Mouse (Mus musculus): ENCODE results near the gene Ripor3. TPM values are rescaled to one million over a fixed set of nuclear protein-coding genes. Genes with fewer than 3 reads are reported as not detected.

Ripor3 gene
- polyA plus RNA-seq, 1 experiment from 2014 or later: 0.58 TPM

GRCm38 (mm10) chr2:168037063-168037462 is 26.6 kb upstream of the Ripor3 start:
- 59% methylated on average over 3 of the region's 3 CpGs for WGBS

GRCm38 (mm10) chr2:168035907-168036306 is 25.5 kb upstream of the Ripor3 start:
- Histone ChIP-seq H3K27me3 (ENCODE audit: control insufficient read depth, insufficient read depth, low read depth, low read length) (no peaks in the 10 kb centered on the region), H3K4me3 (ENCODE audit: low read depth, low read length) (no peak overlapping the region), H3K9ac (ENCODE audit: low read depth, low read length) (no peak overlapping the region), H3K36me3 (ENCODE audit: control insufficient read depth, insufficient read depth, low read length) (no peaks in the 10 kb centered on the region), H3K4me1 (ENCODE audit: control insufficient read depth, insufficient read depth, low read length) (no peaks in the 10 kb centered on the region), H3K9me3 (replicated peaks; ENCODE audit: control insufficient read depth, low read length, poor library complexity, severe bottlenecking) (no peaks in the 10 kb centered on the region), H3K27ac (ENCODE audit: low read length) (no peak overlapping the region), H3K4me2 (ENCODE audit: low read length) (no peak overlapping the region)
- no peak for ATAC-seq
- WGBS: 80% methylated on average over 6 of the region's 6 CpGs

More at GRCm38 (mm10) chr2:168037063-168037462, 26.6 kb upstream of the Ripor3 start:
- H3K9ac ChIP-seq (ENCODE audit: low read depth, low read length): no peak overlapping the region
- H3K4me2 ChIP-seq (ENCODE audit: low read length): no peak overlapping the region
- no peak for ATAC-seq
- H3K4me3 ChIP-seq (ENCODE audit: low read depth, low read length): no peak overlapping the region
- H3K27ac ChIP-seq (ENCODE audit: low read length): no peak overlapping the region
- H3K9me3 ChIP-seq (replicated peaks; ENCODE audit: control insufficient read depth, low read length, poor library complexity, severe bottlenecking): no peaks in the 10 kb centered on the region
- H3K4me1 ChIP-seq (ENCODE audit: control insufficient read depth, insufficient read depth, low read length): no peaks in the 10 kb centered on the region
- no peaks in the 10 kb centered on the region for H3K36me3 ChIP-seq (ENCODE audit: control insufficient read depth, insufficient read depth, low read length)
- H3K27me3 ChIP-seq (ENCODE audit: control insufficient read depth, insufficient read depth, low read depth, low read length): no peaks in the 10 kb centered on the region

GRCm38 (mm10) chr2:168033905-168034304 is 23.5 kb upstream of the Ripor3 start:
- no peaks in the 10 kb centered on the region for H3K27me3 ChIP-seq (ENCODE audit: control insufficient read depth, insufficient read depth, low read depth, low read length)
- H3K4me2 ChIP-seq (ENCODE audit: low read length): no peak overlapping the region
- H3K9ac ChIP-seq (ENCODE audit: low read depth, low read length): no peak overlapping the region
- H3K4me3 ChIP-seq (ENCODE audit: low read depth, low read length): no peak overlapping the region
- no peaks in the 10 kb centered on the region for H3K9me3 ChIP-seq (replicated peaks; ENCODE audit: control insufficient read depth, low read length, poor library complexity, severe bottlenecking)
- H3K4me1 ChIP-seq (ENCODE audit: control insufficient read depth, insufficient read depth, low read length): no peaks in the 10 kb centered on the region
- H3K36me3 ChIP-seq (ENCODE audit: control insufficient read depth, insufficient read depth, low read length): no peaks in the 10 kb centered on the region
- H3K27ac ChIP-seq (ENCODE audit: low read length): no peak overlapping the region
- no peak for ATAC-seq
- WGBS: 54% methylated on average over 10 of the region's 10 CpGs

GRCm38 (mm10) chr2:168031842-168032241 is 21.4 kb upstream of the Ripor3 start:
- H3K27ac ChIP-seq (ENCODE audit: low read length): no peak overlapping the region
- no peaks in the 10 kb centered on the region for H3K9me3 ChIP-seq (replicated peaks; ENCODE audit: control insufficient read depth, low read length, poor library complexity, severe bottlenecking)
- H3K36me3 ChIP-seq (ENCODE audit: control insufficient read depth, insufficient read depth, low read length): no peaks in the 10 kb centered on the region
- H3K9ac ChIP-seq (ENCODE audit: low read depth, low read length): no peak overlapping the region
- no peaks in the 10 kb centered on the region for H3K4me1 ChIP-seq (ENCODE audit: control insufficient read depth, insufficient read depth, low read length)
- H3K27me3 ChIP-seq (ENCODE audit: control insufficient read depth, insufficient read depth, low read depth, low read length): no peaks in the 10 kb centered on the region
- no peak for ATAC-seq
- H3K4me3 ChIP-seq (ENCODE audit: low read depth, low read length): no peak overlapping the region
- no peak overlapping the region for H3K4me2 ChIP-seq (ENCODE audit: low read length)
- 69% methylated on average over 2 of the region's 2 CpGs for WGBS

- WGBS: 98% methylated on average over 3 of the region's 3 CpGs
- Histone ChIP-seq H3K4me2 (ENCODE audit: low read length) (no peak overlapping the region), H3K9me3 (replicated peaks; ENCODE audit: control insufficient read depth, low read length, poor library complexity, severe bottlenecking) (no peaks in the 10 kb centered on the region), H3K27ac (ENCODE audit: low read length) (no peak overlapping the region), H3K9ac (ENCODE audit: low read depth, low read length) (no peak overlapping the region), H3K36me3 (ENCODE audit: control insufficient read depth, insufficient read depth, low read length) (no peaks in the 10 kb centered on the region), H3K4me1 (ENCODE audit: control insufficient read depth, insufficient read depth, low read length) (no peaks in the 10 kb centered on the region), H3K27me3 (ENCODE audit: control insufficient read depth, insufficient read depth, low read depth, low read length) (no peaks in the 10 kb centered on the region), H3K4me3 (ENCODE audit: low read depth, low read length) (no peak overlapping the region)
- no peak for ATAC-seq
These were observed 18.0 kb upstream of the Ripor3 start for GRCm38 (mm10) chr2:168028376-168028775.

- H3K4me1 ChIP-seq (ENCODE audit: control insufficient read depth, insufficient read depth, low read length): no peaks in the 10 kb centered on the region
- WGBS: 58% methylated on average over 3 of the region's 3 CpGs
- no peak overlapping the region for H3K4me3 ChIP-seq (ENCODE audit: low read depth, low read length)
- no peak overlapping the region for H3K9ac ChIP-seq (ENCODE audit: low read depth, low read length)
- H3K9me3 ChIP-seq (replicated peaks; ENCODE audit: control insufficient read depth, low read length, poor library complexity, severe bottlenecking): no peaks in the 10 kb centered on the region
- no peak overlapping the region for H3K27ac ChIP-seq (ENCODE audit: low read length)
- H3K36me3 ChIP-seq (ENCODE audit: control insufficient read depth, insufficient read depth, low read length): no peaks in the 10 kb centered on the region
- no peak for ATAC-seq
- H3K4me2 ChIP-seq (ENCODE audit: low read length): no peak overlapping the region
- no peaks in the 10 kb centered on the region for H3K27me3 ChIP-seq (ENCODE audit: control insufficient read depth, insufficient read depth, low read depth, low read length)
These were observed 16.0 kb upstream of the Ripor3 start for GRCm38 (mm10) chr2:168026467-168026866.

GRCm38 (mm10) chr2:168025882-168026281 is 15.5 kb upstream of the Ripor3 start:
- Histone ChIP-seq H3K4me3 (ENCODE audit: low read depth, low read length) (no peak overlapping the region), H3K9ac (ENCODE audit: low read depth, low read length) (no peak overlapping the region), H3K36me3 (ENCODE audit: control insufficient read depth, insufficient read depth, low read length) (no peaks in the 10 kb centered on the region), H3K9me3 (replicated peaks; ENCODE audit: control insufficient read depth, low read length, poor library complexity, severe bottlenecking) (no peaks in the 10 kb centered on the region), H3K4me2 (ENCODE audit: low read length) (no peak overlapping the region), H3K4me1 (ENCODE audit: control insufficient read depth, insufficient read depth, low read length) (no peaks in the 10 kb centered on the region), H3K27me3 (ENCODE audit: control insufficient read depth, insufficient read depth, low read depth, low read length) (no peaks in the 10 kb centered on the region), H3K27ac (ENCODE audit: low read length) (no peak overlapping the region)
- no peak for ATAC-seq
- WGBS: 91% methylated on average over 8 of the region's 8 CpGs

GRCm38 (mm10) chr2:168025174-168025573 is 14.8 kb upstream of the Ripor3 start:
- Histone ChIP-seq H3K9me3 (replicated peaks; ENCODE audit: control insufficient read depth, low read length, poor library complexity, severe bottlenecking) (no peaks in the 10 kb centered on the region), H3K36me3 (ENCODE audit: control insufficient read depth, insufficient read depth, low read length) (no peaks in the 10 kb centered on the region), H3K4me3 (ENCODE audit: low read depth, low read length) (no peak overlapping the region), H3K27me3 (ENCODE audit: control insufficient read depth, insufficient read depth, low read depth, low read length) (no peaks in the 10 kb centered on the region), H3K9ac (ENCODE audit: low read depth, low read length) (no peak overlapping the region), H3K4me2 (ENCODE audit: low read length) (no peak overlapping the region), H3K27ac (ENCODE audit: low read length) (no peak overlapping the region), H3K4me1 (ENCODE audit: control insufficient read depth, insufficient read depth, low read length) (no peaks in the 10 kb centered on the region)
- no peak for ATAC-seq
- 62% methylated on average over 12 of the region's 12 CpGs for WGBS

- Histone ChIP-seq H3K4me2 (ENCODE audit: low read length) (no peak overlapping the region), H3K27ac (ENCODE audit: low read length) (no peak overlapping the region), H3K27me3 (ENCODE audit: control insufficient read depth, insufficient read depth, low read depth, low read length) (no peaks in the 10 kb centered on the region), H3K4me3 (ENCODE audit: low read depth, low read length) (no peak overlapping the region), H3K36me3 (ENCODE audit: control insufficient read depth, insufficient read depth, low read length) (no peaks in the 10 kb centered on the region), H3K9me3 (replicated peaks; ENCODE audit: control insufficient read depth, low read length, poor library complexity, severe bottlenecking) (no peaks in the 10 kb centered on the region), H3K4me1 (ENCODE audit: control insufficient read depth, insufficient read depth, low read length) (no peaks in the 10 kb centered on the region), H3K9ac (ENCODE audit: low read depth, low read length) (no peak overlapping the region)
- 76% methylated on average over 3 of the region's 3 CpGs for WGBS
- no peak for ATAC-seq
These were observed 13.5 kb upstream of the Ripor3 start for GRCm38 (mm10) chr2:168023763-168024402.

Data from midbrain, embryonic 16.5 days (tissue).